Mouse (Mus musculus): ENCODE data around the gene Tmco4. TPM values are rescaled to one million over a fixed set of nuclear protein-coding genes. Genes with fewer than 3 reads are reported as not detected.

Gene Tmco4
- polyA plus RNA-seq, 2 experiments = 1.2 to 2.1 TPM

- ATAC-seq (ENCODE audit: insufficient read depth) (no peak), DNase-seq (ENCODE audit: low read depth in 3 of 3, low spot score in 3 of 3) (no peak)
- no peaks in the 10 kb centered on the region for H3K36me3 ChIP-seq (replicated peaks; ENCODE audit: control insufficient read depth, insufficient read depth, low read depth)
- no peaks in the 10 kb centered on the region for H3K27me3 ChIP-seq (ENCODE audit: control insufficient read depth, insufficient read depth, low read length)
- WGBS (ENCODE audit: insufficient replicate concordance) = 79% methylated on average over 3 of the region's 3 CpGs
- H3K4me2 ChIP-seq (ENCODE audit: low read depth) = no peak overlapping the region
- no peak overlapping the region for H3K27ac ChIP-seq
- no peaks in the 10 kb centered on the region for H3K4me1 ChIP-seq (replicated peaks; ENCODE audit: control insufficient read depth in 2 of 2, insufficient read depth in 2 of 2, low read length in 1 of 2)
- H3K9ac ChIP-seq (replicated peaks) = no peak overlapping the region
- no peaks in the 10 kb centered on the region for H3K9me3 ChIP-seq (ENCODE audit: control insufficient read depth, low read length)
- TF ChIP-seq EP300 (IDR thresholded peaks at IDR 0.05; ENCODE audit: low read depth) (no peak), CTCF (IDR thresholded peaks at IDR 0.05; ENCODE audit: low read depth) (no peak)
- H3K4me3 ChIP-seq (ENCODE audit: insufficient read depth in 1 of 2, low read depth in 2 of 2, low read length in 2 of 2) = no peak overlapping the region
These were observed 63.1 kb downstream of the Tmco4 start for GRCm38 (mm10) chr4:139035799-139036198.

- H3K4me1 ChIP-seq (replicated peaks; ENCODE audit: control insufficient read depth in 2 of 2, insufficient read depth in 2 of 2, low read length in 1 of 2) = no peaks in the 10 kb centered on the region
- H3K27ac ChIP-seq = no peak overlapping the region
- no peak overlapping the region for H3K4me3 ChIP-seq (ENCODE audit: insufficient read depth in 1 of 2, low read depth in 2 of 2, low read length in 2 of 2)
- no peak overlapping the region for H3K4me2 ChIP-seq (ENCODE audit: low read depth)
- 63% methylated on average over 17 of the region's 17 CpGs for WGBS (ENCODE audit: insufficient replicate concordance)
- H3K9me3 ChIP-seq (ENCODE audit: control insufficient read depth, low read length) = no peaks in the 10 kb centered on the region
- H3K27me3 ChIP-seq (ENCODE audit: control insufficient read depth, insufficient read depth, low read length) = no peaks in the 10 kb centered on the region
- no peak for TF ChIP-seq EP300 (IDR thresholded peaks at IDR 0.05; ENCODE audit: low read depth)
- no peak for TF ChIP-seq CTCF (IDR thresholded peaks at IDR 0.05; ENCODE audit: low read depth)
- no peaks in the 10 kb centered on the region for H3K36me3 ChIP-seq (replicated peaks; ENCODE audit: control insufficient read depth, insufficient read depth, low read depth)
- DNase-seq (ENCODE audit: low read depth in 3 of 3, low spot score in 3 of 3) = no peak
- ATAC-seq (ENCODE audit: insufficient read depth) = no peak
- H3K9ac ChIP-seq (replicated peaks) = no peak overlapping the region
These were observed 65.3 kb downstream of the Tmco4 start for GRCm38 (mm10) chr4:139037795-139038607.

GRCm38 (mm10) chr4:139040084-139040839 is 67.6 kb downstream of the Tmco4 start:
- 14% methylated on average over 10 of the region's 10 CpGs for WGBS (ENCODE audit: insufficient replicate concordance)
- H3K36me3 ChIP-seq (replicated peaks; ENCODE audit: control insufficient read depth, insufficient read depth, low read depth) = no peaks in the 10 kb centered on the region
- no peak for ATAC-seq (ENCODE audit: insufficient read depth)

GRCm38 (mm10) chr4:139042611-139043010 is 69.9 kb downstream of the Tmco4 start:
- H3K27me3 ChIP-seq (ENCODE audit: control insufficient read depth, insufficient read depth, low read length) = no peaks in the 10 kb centered on the region
- no peaks in the 10 kb centered on the region for H3K9me3 ChIP-seq (ENCODE audit: control insufficient read depth, low read length)
- no peaks in the 10 kb centered on the region for H3K36me3 ChIP-seq (replicated peaks; ENCODE audit: control insufficient read depth, insufficient read depth, low read depth)
- no peak overlapping the region for H3K4me3 ChIP-seq (ENCODE audit: insufficient read depth in 1 of 2, low read depth in 2 of 2, low read length in 2 of 2)
- no peak overlapping the region for H3K4me2 ChIP-seq (ENCODE audit: low read depth)
- no peak overlapping the region for H3K9ac ChIP-seq (replicated peaks)
- no peak for TF ChIP-seq EP300 (IDR thresholded peaks at IDR 0.05; ENCODE audit: low read depth)
- no peak for TF ChIP-seq CTCF (IDR thresholded peaks at IDR 0.05; ENCODE audit: low read depth)
- WGBS (ENCODE audit: insufficient replicate concordance) = 62% methylated on average over 5 of the region's 5 CpGs
- DNase-seq (ENCODE audit: low read depth in 3 of 3, low spot score in 3 of 3) (no peak), ATAC-seq (ENCODE audit: insufficient read depth) (no peak)
- no peak overlapping the region for H3K27ac ChIP-seq
- H3K4me1 ChIP-seq (replicated peaks; ENCODE audit: control insufficient read depth in 2 of 2, insufficient read depth in 2 of 2, low read length in 1 of 2) = no peaks in the 10 kb centered on the region

More at GRCm38 (mm10) chr4:139040084-139040839, 67.6 kb downstream of the Tmco4 start:
- Histone ChIP-seq H3K27me3 (ENCODE audit: control insufficient read depth, insufficient read depth, low read length) (no peaks in the 10 kb centered on the region), H3K4me2 (ENCODE audit: low read depth) (no peak overlapping the region), H3K9ac (replicated peaks) (no peak overlapping the region; the same call in 1 of the 2 replicates), H3K4me3 (ENCODE audit: insufficient read depth in 1 of 2, low read depth in 2 of 2, low read length in 2 of 2) (no peak overlapping the region), H3K4me1 (replicated peaks; ENCODE audit: control insufficient read depth in 2 of 2, insufficient read depth in 2 of 2, low read length in 1 of 2) (no peaks in the 10 kb centered on the region), H3K9me3 (ENCODE audit: control insufficient read depth, low read length) (no peaks in the 10 kb centered on the region), H3K27ac (no peak overlapping the region)
- TF ChIP-seq EP300 (IDR thresholded peaks at IDR 0.05; ENCODE audit: low read depth) = no peak
- DNase-seq (ENCODE audit: low read depth in 3 of 3, low spot score in 3 of 3) = no peak

- Histone ChIP-seq H3K4me3 (ENCODE audit: insufficient read depth in 1 of 2, low read depth in 2 of 2, low read length in 2 of 2) (no peak overlapping the region), H3K27ac (no peak overlapping the region), H3K9me3 (ENCODE audit: control insufficient read depth, low read length) (no peaks in the 10 kb centered on the region), H3K27me3 (ENCODE audit: control insufficient read depth, insufficient read depth, low read length) (no peaks in the 10 kb centered on the region), H3K4me1 (replicated peaks; ENCODE audit: control insufficient read depth in 2 of 2, insufficient read depth in 2 of 2, low read length in 1 of 2) (no peaks in the 10 kb centered on the region), H3K9ac (replicated peaks) (no peak overlapping the region), H3K4me2 (ENCODE audit: low read depth) (no peak overlapping the region), H3K36me3 (replicated peaks; ENCODE audit: control insufficient read depth, insufficient read depth, low read depth) (no peaks in the 10 kb centered on the region)
- WGBS (ENCODE audit: insufficient replicate concordance) = 30% methylated on average over 2 of the region's 2 CpGs
- no peak for DNase-seq (ENCODE audit: low read depth in 3 of 3, low spot score in 3 of 3)
- TF ChIP-seq CTCF (IDR thresholded peaks at IDR 0.05; ENCODE audit: low read depth) (no peak), EP300 (IDR thresholded peaks at IDR 0.05; ENCODE audit: low read depth) (no peak)
- ATAC-seq (ENCODE audit: insufficient read depth) = no peak
These were observed 70.9 kb downstream of the Tmco4 start for GRCm38 (mm10) chr4:139043600-139043999.
